Mouse (Mus musculus): Measurements from ENCODE around the gene Hs3st5. TPM values are rescaled to one million over a fixed set of nuclear protein-coding genes. Genes with fewer than 3 reads are reported as not detected.
"Not testable (repeated sequence)": the region's sequence is repeated elsewhere in the genome, so short reads cannot be mapped to it uniquely, and the experiment has no call there.

The Hs3st5 gene
- polyA plus RNA-seq, 1 experiment from 2014 or later: 0.23 TPM

- peaks cover 47% of the 10 kb centered on the region for H3K27me3 ChIP-seq (ENCODE audit: insufficient read depth, poor library complexity, severe bottlenecking)
- DNase-seq (ENCODE audit: low spot score): no peak
- H3K27ac ChIP-seq: no peak overlapping the region
- no peaks in the 10 kb centered on the region for H3K9me3 ChIP-seq
- no peaks in the 10 kb centered on the region for H3K36me3 ChIP-seq
- H3K4me3 ChIP-seq: no peak overlapping the region
- peaks cover 19% of the 10 kb centered on the region for H3K4me1 ChIP-seq
- WGBS: 84% methylated on average over 4 of the region's 4 CpGs
These were observed 2.9 kb downstream of the Hs3st5 start for GRCm38 (mm10) chr10:36509477-36509876.

GRCm38 (mm10) chr10:36523881-36524280 is 17.3 kb downstream of the Hs3st5 start:
- Histone ChIP-seq H3K4me1 (no peaks in the 10 kb centered on the region), H3K9me3 (no peaks in the 10 kb centered on the region), H3K27me3 (ENCODE audit: insufficient read depth, poor library complexity, severe bottlenecking) (no peaks in the 10 kb centered on the region), H3K36me3 (no peaks in the 10 kb centered on the region), H3K27ac (no peak overlapping the region), H3K4me3 (no peak overlapping the region)
- no peak for DNase-seq (ENCODE audit: low spot score)

- no peaks in the 10 kb centered on the region for H3K4me1 ChIP-seq
- no peaks in the 10 kb centered on the region for H3K27me3 ChIP-seq (ENCODE audit: insufficient read depth, poor library complexity, severe bottlenecking)
- 77% methylated on average over 4 of the region's 4 CpGs for WGBS
- H3K36me3 ChIP-seq: no peaks in the 10 kb centered on the region
- no peaks in the 10 kb centered on the region for H3K9me3 ChIP-seq
- H3K4me3 ChIP-seq: no peak overlapping the region
- DNase-seq (ENCODE audit: low spot score): no peak
- H3K27ac ChIP-seq: no peak overlapping the region
These were observed 27.2 kb downstream of the Hs3st5 start for GRCm38 (mm10) chr10:36533633-36534335.

GRCm38 (mm10) chr10:36546622-36547021 is 40.0 kb downstream of the Hs3st5 start:
- Histone ChIP-seq H3K4me3 (no peak overlapping the region), H3K27me3 (ENCODE audit: insufficient read depth, poor library complexity, severe bottlenecking) (no peaks in the 10 kb centered on the region), H3K27ac (no peak overlapping the region), H3K4me1 (no peaks in the 10 kb centered on the region), H3K36me3 (no peaks in the 10 kb centered on the region), H3K9me3 (no peaks in the 10 kb centered on the region)
- WGBS: 19% methylated on average over 2 of the region's 2 CpGs
- DNase-seq (ENCODE audit: low spot score): no peak

GRCm38 (mm10) chr10:36547713-36548112 is 41.1 kb downstream of the Hs3st5 start:
- not testable (repeated sequence) for H3K27ac ChIP-seq; H3K36me3 ChIP-seq; H3K4me1 ChIP-seq; DNase-seq (ENCODE audit: low spot score); H3K4me3 ChIP-seq; H3K9me3 ChIP-seq; H3K27me3 ChIP-seq (ENCODE audit: insufficient read depth, poor library complexity, severe bottlenecking)
- 80% methylated on average over 1 of the region's 1 CpGs for WGBS

- Histone ChIP-seq H3K27me3 (ENCODE audit: insufficient read depth, poor library complexity, severe bottlenecking) (no peaks in the 10 kb centered on the region), H3K36me3 (no peaks in the 10 kb centered on the region), H3K4me3 (no peak overlapping the region), H3K4me1 (peaks cover 6% of the 10 kb centered on the region; the same call in 1 of the 2 replicates), H3K9me3 (no peaks in the 10 kb centered on the region), H3K27ac (no peak overlapping the region)
- DNase-seq (ENCODE audit: low spot score): no peak
- 63% methylated on average over 4 of the region's 4 CpGs for WGBS
These were observed 47.4 kb downstream of the Hs3st5 start for GRCm38 (mm10) chr10:36554057-36554456.

GRCm38 (mm10) chr10:36554941-36555888 is 48.6 kb downstream of the Hs3st5 start:
- 33% methylated on average over 6 of the region's 6 CpGs for WGBS
- no peaks in the 10 kb centered on the region for H3K9me3 ChIP-seq

GRCm38 (mm10) chr10:36556128-36556527 is 49.5 kb downstream of the Hs3st5 start:
- Histone ChIP-seq H3K4me1 (peaks cover 6% of the 10 kb centered on the region; the same call in 1 of the 2 replicates), H3K4me3 (no peak overlapping the region), H3K27ac (no peak overlapping the region), H3K27me3 (ENCODE audit: insufficient read depth, poor library complexity, severe bottlenecking) (no peaks in the 10 kb centered on the region), H3K36me3 (no peaks in the 10 kb centered on the region), H3K9me3 (no peaks in the 10 kb centered on the region)
- no peak for DNase-seq (ENCODE audit: low spot score)
- 67% methylated on average over 2 of the region's 2 CpGs for WGBS

More at GRCm38 (mm10) chr10:36554941-36555888, 48.6 kb downstream of the Hs3st5 start:
- H3K27me3 ChIP-seq (ENCODE audit: insufficient read depth, poor library complexity, severe bottlenecking): no peaks in the 10 kb centered on the region
- H3K27ac ChIP-seq: no peak overlapping the region
- DNase-seq (ENCODE audit: low spot score): no peak
- H3K36me3 ChIP-seq: no peaks in the 10 kb centered on the region
- peaks cover 6% of the 10 kb centered on the region; the same call in 1 of the 2 replicates for H3K4me1 ChIP-seq
- no peak overlapping the region for H3K4me3 ChIP-seq

GRCm38 (mm10) chr10:36557673-36558072 is 51.1 kb downstream of the Hs3st5 start:
- Histone ChIP-seq H3K4me3 (no peak overlapping the region), H3K9me3 (no peaks in the 10 kb centered on the region), H3K36me3 (no peaks in the 10 kb centered on the region), H3K27me3 (ENCODE audit: insufficient read depth, poor library complexity, severe bottlenecking) (no peaks in the 10 kb centered on the region), H3K27ac (no peak overlapping the region), H3K4me1 (peaks cover 6% of the 10 kb centered on the region; the same call in 1 of the 2 replicates)
- DNase-seq (ENCODE audit: low spot score): no peak
- 85% methylated on average over 6 of the region's 6 CpGs for WGBS

GRCm38 (mm10) chr10:36558736-36559135 is 52.1 kb downstream of the Hs3st5 start:
- Histone ChIP-seq H3K36me3 (no peaks in the 10 kb centered on the region), H3K27me3 (ENCODE audit: insufficient read depth, poor library complexity, severe bottlenecking) (no peaks in the 10 kb centered on the region), H3K4me1 (peaks cover 6% of the 10 kb centered on the region; the same call in 1 of the 2 replicates), H3K9me3 (no peaks in the 10 kb centered on the region), H3K27ac (no peak overlapping the region), H3K4me3 (no peak overlapping the region)
- WGBS: 83% methylated on average over 5 of the region's 5 CpGs
- no peak for DNase-seq (ENCODE audit: low spot score)

- Histone ChIP-seq H3K27ac (no peak overlapping the region), H3K36me3 (no peaks in the 10 kb centered on the region), H3K27me3 (ENCODE audit: insufficient read depth, poor library complexity, severe bottlenecking) (no peaks in the 10 kb centered on the region), H3K4me3 (no peak overlapping the region), H3K4me1 (no peaks in the 10 kb centered on the region), H3K9me3 (no peaks in the 10 kb centered on the region)
- 56% methylated on average over 2 of the region's 2 CpGs for WGBS
- DNase-seq (ENCODE audit: low spot score): no peak
These were observed 60.6 kb downstream of the Hs3st5 start for GRCm38 (mm10) chr10:36567258-36567657.

GRCm38 (mm10) chr10:36572540-36572939 is 65.9 kb downstream of the Hs3st5 start:
- Histone ChIP-seq H3K4me3 (no peak overlapping the region), H3K27ac (no peak overlapping the region), H3K4me1 (no peaks in the 10 kb centered on the region), H3K36me3 (no peaks in the 10 kb centered on the region), H3K9me3 (no peaks in the 10 kb centered on the region), H3K27me3 (ENCODE audit: insufficient read depth, poor library complexity, severe bottlenecking) (no peaks in the 10 kb centered on the region)
- DNase-seq (ENCODE audit: low spot score): no peak
- 73% methylated on average over 3 of the region's 3 CpGs for WGBS
